In the genomic region with DNA sequence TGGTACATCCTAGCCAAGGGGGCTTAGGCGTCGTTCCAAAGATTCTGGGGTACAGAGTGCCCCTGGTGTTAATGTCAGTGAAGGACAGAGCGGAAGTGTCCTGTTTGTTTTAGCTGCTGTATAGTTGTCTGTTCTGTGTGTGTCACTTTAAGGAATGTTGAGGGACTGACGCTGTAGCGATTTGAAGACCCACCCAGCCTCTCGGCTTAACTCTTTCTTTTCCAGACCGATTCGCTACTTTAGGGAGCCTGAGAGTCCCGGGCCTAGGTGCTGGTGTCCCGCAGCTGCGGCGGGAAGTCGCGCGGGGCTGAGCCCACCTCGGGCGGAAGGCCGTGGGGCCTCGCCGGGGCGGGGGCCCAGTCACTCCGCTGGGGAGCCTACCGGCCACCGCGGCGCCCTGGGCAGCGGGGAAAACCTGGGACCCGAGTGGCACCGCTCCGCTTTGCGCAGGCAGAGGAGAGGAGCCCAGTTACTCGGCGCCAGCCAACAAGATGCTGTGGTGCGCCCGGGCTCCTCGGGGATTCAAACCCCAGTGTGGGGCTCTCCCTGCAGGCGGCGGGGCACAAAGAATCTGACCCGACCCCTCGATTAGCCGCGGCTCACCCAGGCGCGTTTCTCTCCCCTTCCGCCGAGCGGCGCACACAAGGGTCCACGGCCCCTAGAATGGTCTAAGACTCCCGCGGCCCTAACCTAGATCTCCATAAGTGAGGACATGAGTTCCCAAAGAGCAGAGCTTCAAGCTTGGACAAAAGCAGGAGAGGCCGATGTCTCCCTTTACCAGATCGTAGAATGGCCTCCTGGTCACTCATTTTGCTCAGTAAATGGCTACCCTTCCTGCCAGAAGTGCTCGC, we compare ENCODE assay signal across 8 mouse cellular contexts. TPM values are rescaled to one million over a fixed set of nuclear protein-coding genes. Genes with fewer than 3 reads are reported as not detected.
DNase-seq lines count a peak whose midpoint lies in the region; ATAC-seq and TF ChIP-seq lines count a peak whose summit lies in the region.

No protein-coding gene starts in this region.

- peak overlapping the region; percentile 60 for H3K4me2 ChIP-seq in embryonic facial prominence, embryonic 14.5 days (ENCODE audit: low read depth, low read length)
- H3K4me2 ChIP-seq in heart, embryonic 11.5 days: peak overlapping the region; percentile 82
- peak overlapping the region; percentile 74 for H3K4me2 ChIP-seq in kidney, embryonic 15.5 days
- H3K4me2 ChIP-seq in midbrain, postnatal 0 days (ENCODE audit: low read depth, low read length, poor library complexity, severe bottlenecking): peak overlapping the region; percentile 72

- peaks cover 7% of the 10 kb centered on the region for H3K4me1 ChIP-seq in embryonic facial prominence, embryonic 14.5 days (ENCODE audit: control insufficient read depth, insufficient read depth, low read length)
- H3K4me1 ChIP-seq in heart, embryonic 11.5 days (ENCODE audit: control insufficient read depth, insufficient read depth, low read length): peaks cover 4% of the 10 kb centered on the region
- peaks cover 30% of the 10 kb centered on the region for H3K4me1 ChIP-seq in kidney, embryonic 15.5 days
- H3K4me1 ChIP-seq in midbrain, postnatal 0 days (ENCODE audit: insufficient read depth, low read length): peaks cover 5% of the 10 kb centered on the region; the same call in 1 of the 2 replicates

- H3K9me3 ChIP-seq in embryonic facial prominence, embryonic 14.5 days (ENCODE audit: control insufficient read depth, low read length): no peaks in the 10 kb centered on the region
- no peaks in the 10 kb centered on the region for H3K9me3 ChIP-seq in heart, embryonic 11.5 days (replicated peaks; ENCODE audit: control insufficient read depth, low read length)
- no peaks in the 10 kb centered on the region for H3K9me3 ChIP-seq in kidney, embryonic 15.5 days (replicated peaks)
- H3K9me3 ChIP-seq in midbrain, postnatal 0 days (ENCODE audit: low read length): no peaks in the 10 kb centered on the region

- no peaks in the 10 kb centered on the region for H3K36me3 ChIP-seq in embryonic facial prominence, embryonic 14.5 days (ENCODE audit: control insufficient read depth, insufficient read depth, low read length)
- no peaks in the 10 kb centered on the region for H3K36me3 ChIP-seq in heart, embryonic 11.5 days (ENCODE audit: control insufficient read depth, insufficient read depth, low read length)
- H3K36me3 ChIP-seq in kidney, embryonic 15.5 days: no peaks in the 10 kb centered on the region
- H3K36me3 ChIP-seq in midbrain, postnatal 0 days (ENCODE audit: insufficient read depth, low read length): no peaks in the 10 kb centered on the region

- DNase-seq in 416B (ENCODE audit: low read depth) (peak; percentile 72), liver (peak; percentile 54)
- peak; percentile 74 to 77 for DNase-seq in adrenal gland, postnatal 36 days
- DNase-seq in embryonic facial prominence, embryonic 14.5 days (ENCODE audit: low spot score): peak; percentile 95
- DNase-seq in midbrain, postnatal 0 days (ENCODE audit: low spot score): peak; percentile 92
- DNase-seq in spleen, postnatal 14 days (ENCODE audit: low spot score in 2 of 2): peak; percentile 30 to 54

- H3K4me3 ChIP-seq in embryonic facial prominence, embryonic 14.5 days (ENCODE audit: low read depth, low read length): peak overlapping the region; percentile 85
- peak overlapping the region; percentile 76 for H3K4me3 ChIP-seq in heart, embryonic 11.5 days (ENCODE audit: low read depth, low read length)
- H3K4me3 ChIP-seq in kidney, embryonic 15.5 days (replicated peaks): peak overlapping the region; percentile 79
- H3K4me3 ChIP-seq in midbrain, postnatal 0 days (ENCODE audit: low read depth, low read length): peak overlapping the region; percentile 87

- H3K27me3 ChIP-seq in embryonic facial prominence, embryonic 14.5 days (replicated peaks; ENCODE audit: control insufficient read depth, insufficient read depth, low read length): no peaks in the 10 kb centered on the region
- H3K27me3 ChIP-seq in heart, embryonic 11.5 days (ENCODE audit: control insufficient read depth, insufficient read depth, low read length): no peaks in the 10 kb centered on the region
- H3K27me3 ChIP-seq in kidney, embryonic 15.5 days: no peaks in the 10 kb centered on the region
- no peaks in the 10 kb centered on the region for H3K27me3 ChIP-seq in midbrain, postnatal 0 days (ENCODE audit: insufficient read depth, low read length)

- under 1% methylated on average over 24 of the region's 54 CpGs for WGBS in embryonic facial prominence, embryonic 14.5 days
- 1% methylated on average over 53 of the region's 54 CpGs for WGBS in heart, embryonic 11.5 days (ENCODE audit: insufficient replicate concordance)
- under 1% methylated on average over 54 of the region's 54 CpGs for WGBS in kidney, embryonic 15.5 days
- WGBS in midbrain, postnatal 0 days: under 1% methylated on average over 51 of the region's 54 CpGs

- peak; percentile 56 for TF ChIP-seq CTCF in midbrain, postnatal 0 days (IDR thresholded peaks at IDR 0.05)

- peak overlapping the region; percentile 98 for H3K9ac ChIP-seq in embryonic facial prominence, embryonic 14.5 days (ENCODE audit: low read depth, low read length)
- H3K9ac ChIP-seq in heart, embryonic 11.5 days (ENCODE audit: low read depth, low read length): peak overlapping the region; percentile 97
- peak overlapping the region; percentile 91 for H3K9ac ChIP-seq in kidney, embryonic 15.5 days
- H3K9ac ChIP-seq in midbrain, postnatal 0 days (replicated peaks; ENCODE audit: low read length, poor library complexity, severe bottlenecking): peak overlapping the region; percentile 97

- H3K27ac ChIP-seq in embryonic facial prominence, embryonic 14.5 days (replicated peaks; ENCODE audit: low read depth, low read length): peak overlapping the region; percentile 98
- H3K27ac ChIP-seq in heart, embryonic 11.5 days (ENCODE audit: low read depth, low read length): peak overlapping the region; percentile 95
- H3K27ac ChIP-seq in kidney, embryonic 15.5 days: peak overlapping the region; percentile 97
- peak overlapping the region; percentile 95 for H3K27ac ChIP-seq in midbrain, postnatal 0 days (ENCODE audit: low read depth, low read length)

- peak; percentile 92 for ATAC-seq in embryonic facial prominence, embryonic 14.5 days (ENCODE audit: low read depth)
- peak; percentile 76 for ATAC-seq in heart, embryonic 11.5 days (replicated peaks; ENCODE audit: insufficient number of reproducible peaks, low FRiP score, low TSS enrichment)
- ATAC-seq in kidney, embryonic 15.5 days (replicated peaks; ENCODE audit: low FRiP score): peak; percentile 89
- ATAC-seq in midbrain, postnatal 0 days (ENCODE audit: low FRiP score): peak; percentile 88

RNA-seq across cellular contexts. Expression of a gene that starts 3.0 kb away (rescaled TPM):
- total RNA-seq in adrenal gland, postnatal 36 days (2021): 10 to 100 TPM; 29.6 to 33.9 TPM
- polyA plus RNA-seq in embryonic facial prominence, embryonic 14.5 days (2014; fragmentation: Nextera tagmentation; extraction: Ambion mirVana): 3.1 and 4.0 TPM in 2 replicates
- polyA plus RNA-seq in heart, embryonic 11.5 days (2014; fragmentation: Nextera tagmentation; extraction: Ambion mirVana): 1.9 and 2.4 TPM in 2 replicates
- polyA plus RNA-seq in kidney, embryonic 15.5 days (2015; fragmentation: Nextera tagmentation; extraction: Ambion mirVana): 3.9 and 4.9 TPM in 2 replicates
- total RNA-seq in midbrain, postnatal 0 days (2014; rRNA removed): 2.9 and 4.1 TPM in 2 replicates
- 1.9 and 2.1 TPM in 2 replicates for polyA plus RNA-seq in midbrain, postnatal 0 days (2015; fragmentation: Nextera tagmentation; extraction: Ambion mirVana)

RNA-seq across cellular contexts. Expression of a gene that starts 34.5 kb away (rescaled TPM):
- total RNA-seq in adrenal gland, postnatal 36 days (2021): 10 to 100 TPM; 10.6 to 14.2 TPM
- 23.1 and 24.6 TPM in 2 replicates for polyA plus RNA-seq in embryonic facial prominence, embryonic 14.5 days (2014; fragmentation: Nextera tagmentation; extraction: Ambion mirVana)
- polyA plus RNA-seq in heart, embryonic 11.5 days (2014; fragmentation: Nextera tagmentation; extraction: Ambion mirVana): 21.3 and 23.6 TPM in 2 replicates
- polyA plus RNA-seq in kidney, embryonic 15.5 days (2015; fragmentation: Nextera tagmentation; extraction: Ambion mirVana): 18.7 and 19.2 TPM in 2 replicates
- 11.5 and 13.5 TPM in 2 replicates for total RNA-seq in midbrain, postnatal 0 days (2014; rRNA removed)
- 15.7 and 18.5 TPM in 2 replicates for polyA plus RNA-seq in midbrain, postnatal 0 days (2015; fragmentation: Nextera tagmentation; extraction: Ambion mirVana)

RNA-seq across cellular contexts. Expression of a gene that starts 43.5 kb away (rescaled TPM):
- 1 to 10 TPM; 3.5 to 3.9 TPM for total RNA-seq in adrenal gland, postnatal 36 days (2021)
- polyA plus RNA-seq in embryonic facial prominence, embryonic 14.5 days (2014; fragmentation: Nextera tagmentation; extraction: Ambion mirVana): 7.3 and 10.4 TPM in 2 replicates
- 5.4 and 6.2 TPM in 2 replicates for polyA plus RNA-seq in heart, embryonic 11.5 days (2014; fragmentation: Nextera tagmentation; extraction: Ambion mirVana)
- polyA plus RNA-seq in kidney, embryonic 15.5 days (2015; fragmentation: Nextera tagmentation; extraction: Ambion mirVana): 11.2 and 12.7 TPM in 2 replicates
- 1.5 and 5.4 TPM in 2 replicates for total RNA-seq in midbrain, postnatal 0 days (2014; rRNA removed)
- polyA plus RNA-seq in midbrain, postnatal 0 days (2015; fragmentation: Nextera tagmentation; extraction: Ambion mirVana): 8.9 and 10.5 TPM in 2 replicates

Comparison
In these comparisons a context has a peak if more than half of its experiments do, and no peak if none do; other contexts are left out.
1. Peak in every context shown above with its lines: DNase-seq, ATAC-seq, H3K4me3 ChIP-seq and H3K27ac ChIP-seq.
2. DNase-seq: peak in every context shown above with its lines; median percentile 95 in embryonic facial prominence, embryonic 14.5 days; 92 in midbrain, postnatal 0 days; 76 in adrenal gland, postnatal 36 days; 72 in 416B; 54 in liver; 42 in spleen, postnatal 14 days.